Mouse (Mus musculus) fibroblast of lung, adult 2 months (primary cell): ENCODE data around the gene Mustn1.
A peak's percentile ranks its signal among the peaks of the same experiment; 100 is the strongest.

ENCODE experiments used
- DNase-seq: peaks from one replicate; pipeline ENCODE4 v3.0.0-alpha.2; 2011; ENCODE audit warnings: low read depth

Mustn1 gene

DNA sequence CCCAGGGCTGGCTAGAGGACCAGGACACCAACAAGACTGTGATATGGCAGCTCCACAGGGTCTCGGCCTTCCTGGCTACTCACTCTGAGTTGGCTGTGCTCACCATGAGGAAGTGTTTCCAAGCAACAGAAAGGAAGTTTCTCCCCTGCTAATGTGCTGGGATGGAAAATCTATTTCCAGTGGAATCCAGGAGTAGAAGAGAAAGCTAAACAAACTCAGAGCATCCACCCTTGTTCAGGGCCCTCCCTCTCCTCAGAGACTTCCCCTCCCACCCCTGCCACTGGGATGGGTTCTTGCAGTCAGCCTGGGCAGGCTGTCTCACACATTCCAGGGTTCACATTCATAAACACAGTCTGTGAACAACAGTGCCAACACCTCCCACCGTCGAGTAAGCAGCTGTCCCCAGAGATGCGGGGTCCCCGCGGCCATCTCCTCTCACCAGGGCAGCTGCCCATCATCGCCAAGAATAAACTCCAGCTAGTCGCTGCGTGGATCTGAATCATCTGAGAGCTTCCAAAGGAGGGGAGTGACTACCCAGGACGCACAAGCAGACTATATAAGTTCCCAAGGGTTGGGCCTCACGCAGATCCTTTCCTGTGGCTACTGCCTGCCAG is at the start of gene Mustn1:
TSS of gene Mustn1 (plus strand) at position 243 of the 614 bp plus-strand sequence.
- peak; percentile 40 for DNase-seq

DNA sequence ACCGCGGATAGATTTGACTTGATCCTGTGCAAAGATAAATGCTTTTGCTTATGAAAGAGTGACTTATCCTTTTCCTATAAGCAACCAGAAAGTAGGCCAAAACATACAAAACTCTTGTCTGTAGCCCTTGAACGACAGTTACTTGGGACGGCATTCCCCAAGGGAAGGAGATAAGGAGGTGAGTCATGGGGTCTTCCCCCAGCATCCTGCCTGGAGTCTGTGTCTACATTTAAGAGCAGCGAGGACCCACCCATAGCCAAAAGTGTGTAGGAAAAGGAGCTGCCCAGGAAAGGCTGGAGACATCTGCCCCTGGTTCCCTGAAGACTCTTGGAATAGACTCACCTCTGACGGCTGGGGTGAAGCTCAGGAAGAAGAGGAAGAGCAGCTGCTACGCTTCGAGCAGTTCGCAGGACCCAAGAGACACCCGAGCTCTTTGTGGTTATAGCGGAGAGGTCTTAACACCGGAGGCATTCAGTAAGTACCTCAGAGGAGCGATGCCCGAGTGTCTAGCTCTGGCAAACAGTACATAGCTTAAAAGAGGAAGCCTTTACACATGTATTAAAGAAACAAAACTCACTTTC is 41.5 kb upstream of the Mustn1 start:
- no peak for DNase-seq

DNA sequence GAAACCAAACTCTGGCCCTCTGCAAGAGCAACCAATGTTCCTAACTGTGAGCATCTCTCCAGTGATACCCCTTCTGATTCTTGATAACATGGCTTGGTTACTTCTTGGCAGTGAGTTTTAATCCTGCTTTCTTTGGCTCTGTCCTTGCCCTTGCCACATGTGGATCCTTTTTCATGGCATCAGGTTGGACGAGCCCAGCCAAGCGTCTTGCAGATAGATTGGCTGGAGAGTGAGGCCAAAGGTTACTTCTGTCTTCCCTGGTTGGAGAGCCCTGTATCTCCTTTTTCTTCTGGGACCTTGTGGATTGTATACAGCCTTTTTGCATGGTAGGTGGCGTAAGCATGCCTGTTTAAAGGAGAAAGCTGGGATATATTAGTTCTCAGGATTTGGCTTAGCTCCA is 35.3 kb upstream of the Mustn1 start:
- DNase-seq, result no peak

DNA sequence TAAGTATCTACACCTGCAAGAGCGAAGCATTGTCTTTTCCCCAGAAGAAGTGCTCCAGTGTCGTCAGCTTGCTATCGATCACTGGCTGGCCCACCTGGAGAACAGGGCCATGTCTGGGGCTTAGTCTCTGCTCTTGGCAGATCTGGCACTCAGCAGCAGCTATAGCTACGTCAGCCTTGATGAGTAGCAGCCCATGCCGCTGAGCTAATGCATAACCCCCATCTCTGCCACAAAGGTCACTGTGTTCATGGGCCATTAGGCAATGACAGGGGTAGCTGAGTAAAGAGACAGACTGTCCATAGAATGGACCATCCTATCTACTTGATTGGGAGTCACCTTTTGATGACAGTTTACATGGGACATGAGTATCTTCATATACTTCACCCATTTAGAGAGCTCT is 28.5 kb upstream of the Mustn1 start:
- DNase-seq, result no peak

GRCm38 (mm10) chr14:30852325-30852724 is 26.7 kb upstream of the Mustn1 start:
- no peak for DNase-seq

DNA sequence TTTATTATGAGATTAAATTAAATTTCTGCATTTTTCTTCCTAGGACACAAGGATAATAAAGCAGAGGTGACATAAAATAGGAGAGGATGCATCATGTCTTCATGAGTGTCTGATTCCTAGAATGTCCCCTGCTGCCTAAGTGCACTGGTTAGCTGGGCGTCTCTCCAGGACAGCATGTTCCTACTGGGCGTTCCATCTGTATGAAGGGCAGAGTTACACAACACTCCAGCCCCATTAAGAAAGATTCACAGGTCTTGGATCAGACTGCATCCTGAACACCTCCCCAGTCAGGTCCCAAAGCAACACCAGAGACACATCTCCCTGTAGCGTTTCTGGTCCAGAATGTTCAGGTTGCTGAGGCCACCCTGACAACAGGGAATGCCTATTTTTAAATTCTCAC is 23.7 kb upstream of the Mustn1 start:
- DNase-seq, result no peak

GRCm38 (mm10) chr14:30856885-30857507 is 22.0 kb upstream of the Mustn1 start:
- DNase-seq, result no peak

- DNase-seq, result no peak
These were observed 21.0 kb upstream of the Mustn1 start for GRCm38 (mm10) chr14:30857990-30858389.

DNA sequence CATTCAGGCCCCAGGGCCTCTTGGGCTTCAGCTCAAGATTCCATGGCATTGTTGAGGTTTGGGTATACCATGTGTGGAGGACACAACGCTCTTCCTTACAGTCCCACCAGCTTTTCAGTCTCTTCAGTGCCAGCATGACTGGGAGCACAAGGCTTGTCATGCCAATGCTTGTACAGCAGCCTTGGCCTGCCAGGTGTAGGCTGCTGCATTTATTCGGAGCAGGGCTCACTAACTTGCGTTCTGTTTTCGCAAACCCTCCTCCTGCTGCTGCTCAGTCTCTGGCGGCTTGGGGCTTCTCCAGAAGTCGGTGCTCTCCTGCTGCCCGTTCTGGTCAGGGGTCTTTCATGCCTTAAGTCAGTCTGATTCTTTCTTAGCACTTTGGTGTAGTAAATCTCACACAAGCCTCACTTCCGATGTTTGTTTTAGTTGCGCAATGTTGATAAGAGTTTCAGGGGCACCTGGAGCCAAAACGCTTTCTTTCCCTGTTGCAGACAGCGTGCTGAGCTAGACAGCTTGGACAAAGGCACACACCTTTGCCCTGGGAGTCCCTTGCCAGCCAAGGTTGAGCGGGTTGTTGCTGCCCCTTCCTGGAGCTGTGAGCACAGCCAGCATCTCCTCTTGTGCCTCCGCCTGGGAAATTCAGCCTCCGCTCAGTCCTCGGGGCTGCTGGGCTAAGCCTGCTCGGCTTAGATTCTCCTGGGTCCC is 17.4 kb upstream of the Mustn1 start:
- no peak for DNase-seq

DNA sequence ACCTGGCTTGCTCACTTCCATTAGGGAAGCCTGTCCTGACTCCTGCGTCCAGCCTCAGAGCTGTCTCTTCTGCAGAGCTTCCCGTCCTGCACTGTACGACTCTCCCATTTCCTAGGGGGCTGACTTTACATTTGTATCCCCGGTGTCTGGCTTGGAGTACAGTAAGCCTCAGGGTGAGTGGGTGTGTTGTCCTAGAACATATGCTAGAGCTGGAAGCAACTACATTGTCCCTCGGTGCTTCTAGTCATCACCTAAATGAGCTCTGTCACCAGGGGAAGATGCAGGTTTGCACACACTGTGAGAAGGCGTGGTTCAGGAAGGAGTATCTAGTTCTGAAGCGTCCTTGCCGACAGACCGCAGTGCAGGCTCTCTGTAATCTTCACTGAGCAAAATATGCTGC is 16.6 kb upstream of the Mustn1 start:
- DNase-seq, result no peak

DNA sequence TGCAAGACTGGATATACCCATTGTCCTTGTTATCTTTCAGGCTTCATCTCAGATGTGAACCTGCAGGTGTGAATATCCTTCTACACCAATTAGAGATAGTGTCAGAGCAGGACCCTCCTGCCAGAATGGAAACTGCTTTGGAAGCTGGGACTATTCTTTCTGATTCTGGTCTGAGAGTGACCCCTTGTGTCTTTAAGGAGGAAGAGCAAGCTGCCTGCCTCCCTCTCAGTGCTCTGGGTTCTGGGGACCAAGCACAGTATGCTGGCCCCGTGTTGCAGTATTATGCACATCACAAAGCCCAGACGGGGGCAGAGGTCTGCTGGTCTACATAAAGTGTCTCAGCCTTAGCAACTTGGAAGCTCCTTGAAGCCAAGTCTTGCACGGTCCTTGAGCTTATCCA is 13.7 kb upstream of the Mustn1 start:
- DNase-seq, result no peak

- peak; percentile 27 for DNase-seq
These were observed 12.0 kb upstream of the Mustn1 start for GRCm38 (mm10) chr14:30867042-30867441.

DNA sequence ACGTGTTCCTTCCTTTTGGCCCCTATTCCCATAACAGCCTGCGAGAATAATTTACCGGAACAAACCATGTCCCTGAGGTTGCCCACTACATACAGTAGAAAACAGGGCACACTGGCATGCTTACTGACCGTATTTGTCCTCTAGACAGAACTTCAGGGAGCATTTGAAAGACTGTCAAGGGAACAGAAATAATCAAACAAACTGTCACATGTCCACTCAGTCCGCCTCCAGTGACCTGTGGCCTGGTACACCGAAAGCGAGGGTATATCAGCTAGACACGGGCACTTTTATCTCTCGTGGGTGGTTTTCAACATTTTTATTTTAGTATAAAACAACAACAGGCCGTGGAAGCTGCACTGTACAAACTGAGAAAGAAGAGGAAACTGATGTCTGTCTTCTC is 10.2 kb upstream of the Mustn1 start:
- DNase-seq, result no peak

DNA sequence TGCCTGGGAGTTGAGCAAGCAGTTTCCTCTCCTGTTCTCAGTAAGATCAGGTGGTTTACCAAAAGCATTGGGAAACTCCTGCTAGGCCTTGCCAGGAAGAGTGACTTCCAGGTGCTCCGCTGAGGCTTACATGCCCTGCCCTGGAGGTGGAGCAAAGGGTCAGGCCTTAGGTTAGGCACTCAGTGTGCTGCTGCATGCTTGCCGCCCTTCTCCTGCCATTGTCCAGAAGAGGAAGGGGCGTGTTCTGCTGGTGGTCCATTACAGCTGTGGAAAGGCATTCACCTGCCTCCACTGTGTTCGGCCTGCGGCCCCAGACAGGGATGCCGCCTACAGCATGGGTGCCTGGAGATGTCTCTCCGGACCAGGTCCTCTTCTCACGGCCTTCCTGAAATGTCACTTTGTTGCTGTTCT is 9.6 kb upstream of the Mustn1 start:
- no peak for DNase-seq

- no peak for DNase-seq
These were observed 8.5 kb upstream of the Mustn1 start for GRCm38 (mm10) chr14:30870206-30871147.

GRCm38 (mm10) chr14:30874095-30874700 is 4.8 kb upstream of the Mustn1 start:
- DNase-seq, result no peak

- no peak for DNase-seq
These were observed 3.7 kb upstream of the Mustn1 start for GRCm38 (mm10) chr14:30875130-30875865.

DNA sequence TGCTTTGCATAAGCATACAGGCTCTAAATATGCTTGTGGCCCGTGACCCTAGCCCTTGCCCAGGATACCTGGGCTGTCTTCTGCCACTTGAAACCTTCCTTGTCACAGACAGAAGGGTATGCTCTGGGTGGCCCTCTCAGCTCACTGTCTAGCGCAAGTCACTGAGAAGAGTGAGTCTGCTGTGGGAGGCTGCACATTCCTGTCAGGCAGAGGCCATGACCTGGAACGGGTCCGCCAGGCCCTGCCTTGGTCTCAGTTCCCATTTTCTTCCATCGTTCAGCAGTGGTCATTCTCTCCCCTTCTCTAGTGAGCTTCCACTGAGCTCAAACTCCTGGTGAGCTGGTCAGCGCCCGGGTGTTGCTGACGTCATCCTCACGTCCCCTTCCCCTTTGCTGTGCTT is 3.0 kb upstream of the Mustn1 start:
- DNase-seq, result no peak

DNA sequence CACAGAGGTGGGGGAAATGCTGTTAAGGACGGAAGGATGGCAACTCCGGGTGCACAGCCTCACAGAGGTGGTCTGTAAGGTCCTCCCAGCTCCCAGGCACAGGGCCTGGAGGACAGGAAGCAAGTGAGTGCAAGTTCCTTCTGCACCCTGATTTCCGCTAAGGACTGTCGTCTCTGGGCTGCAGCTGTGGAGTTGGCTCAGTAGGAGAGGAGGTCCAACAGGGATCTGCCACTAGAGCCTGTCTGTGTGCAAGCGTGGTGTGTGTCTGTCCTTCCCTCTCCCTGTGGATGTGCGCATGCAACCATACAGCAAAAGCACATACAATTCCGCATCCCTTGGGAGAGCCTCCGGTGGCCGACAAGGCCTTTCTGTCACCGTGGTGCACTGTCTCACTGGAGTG is 2.5 kb upstream of the Mustn1 start:
- DNase-seq, result no peak

DNA sequence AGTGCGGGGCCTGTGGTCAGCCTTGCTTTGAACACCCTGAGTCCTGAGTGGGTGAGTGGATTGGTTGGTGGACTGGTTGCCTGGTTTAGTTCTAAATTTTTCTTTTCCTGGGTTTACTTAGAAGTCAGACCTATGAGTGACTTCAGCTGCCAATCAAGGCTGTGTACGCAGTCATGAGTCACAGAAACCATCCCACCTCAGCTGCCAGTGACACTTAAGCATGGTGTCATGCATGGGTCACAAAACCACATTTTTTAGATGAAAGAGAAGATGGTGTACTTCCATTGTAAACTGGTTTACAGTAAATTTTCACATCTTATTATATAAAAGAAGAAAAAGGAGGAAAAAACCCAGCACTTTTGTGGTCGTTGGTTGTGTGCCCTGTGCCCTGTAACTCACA is 1.2 kb upstream of the Mustn1 start:
- DNase-seq, result no peak

- DNase-seq, result no peak
These were observed 794 bp downstream of the Mustn1 start for GRCm38 (mm10) chr14:30879794-30880193.
